Mouse (Mus musculus): ENCODE measurements around the gene Grik4. TPM values are rescaled to one million over a fixed set of nuclear protein-coding genes. Genes with fewer than 3 reads are reported as not detected.

Gene Grik4
- polyA plus RNA-seq, 1 experiment from 2014 or later = 1.9 TPM

GRCm38 (mm10) chr9:42896421-42897210 lies 47.7 kb downstream of the Grik4 start:
- no peak overlapping the region for H3K27ac ChIP-seq
- H3K36me3 ChIP-seq = no peaks in the 10 kb centered on the region; the same call in 1 of the 2 replicates
- H3K9me3 ChIP-seq = no peaks in the 10 kb centered on the region
- no peak for DNase-seq (ENCODE audit: low spot score)
- peak overlapping the region; percentile 71 for H3K4me3 ChIP-seq
- H3K4me1 ChIP-seq = peaks cover 28% of the 10 kb centered on the region
- 8% methylated on average over 16 of the region's 16 CpGs for WGBS
- peaks cover 78% of the 10 kb centered on the region for H3K27me3 ChIP-seq (ENCODE audit: insufficient read depth, poor library complexity, severe bottlenecking)

DNA sequence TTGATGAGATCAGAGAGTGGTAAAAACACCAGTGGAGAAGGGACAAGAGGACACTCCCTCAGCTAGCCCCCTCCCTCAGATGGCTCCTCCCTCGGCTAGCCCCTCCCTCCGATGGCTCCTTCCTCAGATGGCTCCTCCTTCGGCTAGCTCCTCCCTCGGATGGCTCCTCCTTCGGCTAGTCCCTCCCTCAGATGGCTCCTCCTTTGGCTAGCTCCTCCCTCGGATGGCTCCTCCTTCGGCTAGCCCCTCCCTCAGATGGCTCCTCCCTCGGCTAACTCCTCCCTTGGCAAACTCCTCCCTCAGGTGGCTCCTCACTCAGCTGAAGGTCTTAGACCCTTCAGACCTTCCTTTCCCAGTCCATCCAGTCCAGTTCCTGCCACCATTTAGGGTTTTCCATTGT lies 51.5 kb downstream of the Grik4 start:
- H3K4me1 ChIP-seq = peaks cover 22% of the 10 kb centered on the region
- no peak overlapping the region for H3K27ac ChIP-seq
- no peak for DNase-seq (ENCODE audit: low spot score)
- no peaks in the 10 kb centered on the region; the same call in 1 of the 2 replicates for H3K36me3 ChIP-seq
- H3K27me3 ChIP-seq (ENCODE audit: insufficient read depth, poor library complexity, severe bottlenecking) = peaks cover 66% of the 10 kb centered on the region
- H3K4me3 ChIP-seq = no peak overlapping the region
- H3K9me3 ChIP-seq = no peaks in the 10 kb centered on the region
- WGBS = 75% methylated on average over 8 of the region's 8 CpGs

DNA sequence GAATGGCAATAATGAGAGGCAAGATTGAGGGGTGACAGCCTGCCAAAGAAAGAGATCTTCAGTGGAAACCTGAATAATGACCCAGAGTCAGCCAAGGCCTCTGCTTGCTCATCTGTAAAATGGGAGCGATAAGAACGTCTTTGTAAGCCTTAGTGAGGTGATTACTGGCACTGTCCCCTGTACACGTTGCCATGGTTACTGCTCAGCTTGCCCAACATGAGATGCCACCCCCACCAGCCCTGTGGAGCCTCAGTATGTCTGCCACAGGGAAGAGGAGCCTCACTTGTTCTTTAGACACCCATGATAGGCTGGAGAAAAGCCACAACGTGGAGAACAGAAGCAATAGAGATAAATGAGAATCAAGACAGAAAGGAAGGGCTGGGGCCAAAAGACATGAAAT lies 56.4 kb downstream of the Grik4 start:
- Histone ChIP-seq H3K4me3 (no peak overlapping the region), H3K9me3 (no peaks in the 10 kb centered on the region), H3K27me3 (ENCODE audit: insufficient read depth, poor library complexity, severe bottlenecking) (peaks cover 52% of the 10 kb centered on the region), H3K27ac (no peak overlapping the region), H3K4me1 (peaks cover 19% of the 10 kb centered on the region; the same call in 1 of the 2 replicates), H3K36me3 (no peaks in the 10 kb centered on the region; the same call in 1 of the 2 replicates)
- no peak for DNase-seq (ENCODE audit: low spot score)
- 80% methylated on average over 4 of the region's 4 CpGs for WGBS

DNA sequence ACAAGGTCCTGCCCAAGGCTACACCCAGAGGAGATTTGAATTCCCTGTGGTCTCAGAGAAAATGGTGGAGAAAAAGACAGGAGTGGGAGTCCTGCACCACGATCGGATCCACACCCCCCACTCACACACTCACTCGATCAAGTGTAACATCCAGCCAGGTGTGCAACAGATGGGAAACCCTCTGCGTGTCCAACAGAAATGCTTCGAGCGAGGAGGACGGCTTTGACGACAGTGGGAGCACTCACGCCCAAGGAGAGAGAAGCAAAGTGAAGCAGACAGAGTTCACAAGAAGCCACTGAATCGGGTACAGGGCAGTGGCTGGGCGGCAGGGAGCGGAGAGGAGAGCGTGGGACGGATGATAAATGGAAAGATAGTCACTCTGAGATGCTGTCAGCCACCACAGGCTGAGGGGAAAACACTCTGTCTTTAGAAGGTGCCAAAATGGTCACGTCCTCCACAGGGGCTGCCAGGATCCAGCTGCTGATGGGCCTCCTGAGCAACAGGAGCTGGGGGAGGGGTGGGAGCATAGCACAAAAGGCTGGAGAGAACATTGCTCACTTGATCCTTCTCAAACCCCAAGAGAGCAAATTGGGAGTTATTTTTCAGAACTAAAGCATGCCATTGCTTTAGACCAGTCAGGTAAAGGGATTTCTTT lies 58.1 kb downstream of the Grik4 start:
- no peak overlapping the region for H3K4me3 ChIP-seq
- H3K27me3 ChIP-seq (ENCODE audit: insufficient read depth, poor library complexity, severe bottlenecking) = peaks cover 50% of the 10 kb centered on the region
- WGBS = 40% methylated on average over 15 of the region's 15 CpGs
- no peaks in the 10 kb centered on the region for H3K36me3 ChIP-seq
- DNase-seq (ENCODE audit: low spot score) = no peak
- no peaks in the 10 kb centered on the region for H3K9me3 ChIP-seq
- no peak overlapping the region for H3K27ac ChIP-seq
- H3K4me1 ChIP-seq = peaks cover 19% of the 10 kb centered on the region; the same call in 1 of the 2 replicates

- Histone ChIP-seq H3K27ac (no peak overlapping the region), H3K36me3 (no peaks in the 10 kb centered on the region), H3K4me3 (no peak overlapping the region), H3K27me3 (ENCODE audit: insufficient read depth, poor library complexity, severe bottlenecking) (peaks cover 53% of the 10 kb centered on the region), H3K9me3 (no peaks in the 10 kb centered on the region), H3K4me1 (peaks cover 19% of the 10 kb centered on the region; the same call in 1 of the 2 replicates)
- WGBS = 69% methylated on average over 8 of the region's 8 CpGs
- no peak for DNase-seq (ENCODE audit: low spot score)
These were observed 58.7 kb downstream of the Grik4 start for GRCm38 (mm10) chr9:42885566-42885965.

DNA sequence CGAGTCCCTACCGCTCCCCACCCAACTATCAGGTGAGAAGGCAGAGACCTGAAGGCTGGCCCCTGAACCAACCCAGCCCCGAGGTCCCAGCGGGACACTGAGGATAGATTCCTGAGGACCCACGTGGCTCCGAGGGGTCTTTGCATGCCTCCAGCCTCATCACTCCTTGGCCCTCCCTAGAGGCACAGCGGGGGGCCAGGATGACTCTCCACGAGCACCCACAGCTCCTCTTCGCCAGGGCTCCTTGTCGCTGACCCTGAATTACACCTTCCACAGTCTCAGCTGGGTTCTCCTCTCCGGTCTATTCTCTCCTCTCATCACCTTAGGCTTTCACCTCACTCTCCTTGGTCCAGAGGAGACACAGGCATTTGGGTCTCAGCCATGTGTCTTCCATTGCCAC lies 59.2 kb downstream of the Grik4 start:
- 48% methylated on average over 11 of the region's 11 CpGs for WGBS
- no peak for DNase-seq (ENCODE audit: low spot score)
- Histone ChIP-seq H3K27me3 (ENCODE audit: insufficient read depth, poor library complexity, severe bottlenecking) (peaks cover 49% of the 10 kb centered on the region), H3K9me3 (no peaks in the 10 kb centered on the region), H3K36me3 (no peaks in the 10 kb centered on the region), H3K4me3 (no peak overlapping the region), H3K27ac (no peak overlapping the region), H3K4me1 (peaks cover 16% of the 10 kb centered on the region; the same call in 1 of the 2 replicates)

DNA sequence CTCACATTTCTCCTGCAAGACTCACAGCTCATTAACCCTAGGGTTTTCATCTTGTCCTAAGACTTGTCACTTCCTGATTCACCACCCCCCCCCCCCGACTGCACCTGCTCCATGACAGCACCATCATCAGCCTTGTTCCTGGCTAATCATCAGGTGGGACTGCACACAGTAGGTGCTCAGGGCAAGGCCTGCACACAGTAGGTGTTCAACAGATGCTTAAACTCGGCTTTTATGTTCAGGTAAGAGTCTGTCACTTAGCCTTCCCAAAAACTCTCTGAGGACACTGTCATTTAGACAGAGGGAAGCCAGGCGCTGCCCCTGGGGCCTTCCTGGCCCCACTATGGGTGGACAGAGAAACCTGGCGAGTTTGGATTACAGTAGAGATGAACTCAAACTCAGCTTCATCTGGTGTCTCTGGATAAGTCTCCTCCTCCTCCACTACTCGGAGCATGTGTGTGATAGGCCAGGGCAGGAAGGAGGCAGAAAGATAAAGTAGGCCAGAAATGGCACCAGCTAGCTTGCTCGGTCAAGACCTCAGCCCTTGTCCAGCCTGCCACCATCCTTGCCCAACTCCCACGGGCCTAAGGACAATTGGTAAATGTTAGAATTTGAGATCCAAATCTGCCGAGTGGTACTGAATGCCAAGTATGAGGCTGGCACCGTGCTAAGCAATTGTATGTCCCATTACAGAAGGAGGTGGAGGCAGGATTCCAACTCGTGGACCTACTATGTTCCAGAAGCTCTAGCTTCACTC lies 61.1 kb downstream of the Grik4 start:
- Histone ChIP-seq H3K27ac (no peak overlapping the region), H3K9me3 (no peaks in the 10 kb centered on the region), H3K27me3 (ENCODE audit: insufficient read depth, poor library complexity, severe bottlenecking) (peaks cover 52% of the 10 kb centered on the region), H3K36me3 (no peaks in the 10 kb centered on the region), H3K4me1 (peaks cover 11% of the 10 kb centered on the region; the same call in 1 of the 2 replicates), H3K4me3 (no peak overlapping the region)
- no peak for DNase-seq (ENCODE audit: low spot score)
- WGBS = 70% methylated on average over 10 of the region's 10 CpGs

DNA sequence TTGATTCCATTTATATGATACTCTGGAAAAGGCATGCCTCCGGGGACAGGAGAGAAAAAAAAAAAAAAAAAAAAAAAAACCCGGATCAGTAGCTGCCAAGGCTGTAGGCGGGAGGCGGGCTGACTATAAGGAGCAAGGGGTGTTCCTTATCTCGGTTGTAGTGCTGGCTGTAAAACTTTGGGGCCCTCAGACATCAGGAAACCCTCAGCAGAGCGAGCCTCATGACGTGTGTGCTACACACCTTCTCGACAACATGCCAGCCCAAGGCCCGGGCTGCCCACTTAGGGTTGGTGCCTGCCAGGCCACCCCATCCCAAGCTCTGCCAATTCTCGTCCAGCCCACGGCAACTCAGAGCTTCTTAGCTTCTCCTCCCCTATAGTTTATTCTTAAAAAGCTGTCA lies 62.0 kb downstream of the Grik4 start:
- no peak overlapping the region for H3K27ac ChIP-seq
- WGBS = 33% methylated on average over 11 of the region's 11 CpGs
- H3K27me3 ChIP-seq (ENCODE audit: insufficient read depth, poor library complexity, severe bottlenecking) = peaks cover 45% of the 10 kb centered on the region
- H3K36me3 ChIP-seq = no peaks in the 10 kb centered on the region
- no peak for DNase-seq (ENCODE audit: low spot score)
- no peak overlapping the region for H3K4me3 ChIP-seq
- H3K9me3 ChIP-seq = no peaks in the 10 kb centered on the region
- H3K4me1 ChIP-seq = peaks cover 11% of the 10 kb centered on the region; the same call in 1 of the 2 replicates

DNA sequence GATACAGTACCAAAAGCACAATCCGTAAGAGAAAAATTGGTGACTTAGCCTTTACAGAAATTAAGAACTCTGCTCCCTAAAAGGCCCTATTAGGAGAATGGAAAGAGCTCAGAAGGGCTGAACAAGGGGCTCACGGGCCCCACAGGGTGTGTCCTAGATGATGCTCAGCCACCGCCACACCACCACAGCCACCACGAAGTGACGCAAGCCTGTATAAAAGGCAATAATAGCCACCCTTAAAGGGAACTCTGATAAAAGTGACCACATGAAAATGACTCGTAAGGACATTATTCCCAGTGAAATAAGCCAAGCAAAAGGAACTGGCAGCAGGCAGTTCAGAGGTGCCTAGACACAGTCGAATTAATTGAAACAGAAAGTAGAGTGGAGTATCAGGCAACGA lies 63.3 kb downstream of the Grik4 start:
- no peak for DNase-seq (ENCODE audit: low spot score)
- Histone ChIP-seq H3K9me3 (no peaks in the 10 kb centered on the region), H3K27me3 (ENCODE audit: insufficient read depth, poor library complexity, severe bottlenecking) (peaks cover 43% of the 10 kb centered on the region), H3K36me3 (no peaks in the 10 kb centered on the region), H3K4me3 (no peak overlapping the region), H3K27ac (no peak overlapping the region), H3K4me1 (peaks cover 4% of the 10 kb centered on the region; the same call in 1 of the 2 replicates)
- 69% methylated on average over 8 of the region's 8 CpGs for WGBS

- H3K27ac ChIP-seq = no peak overlapping the region
- no peak overlapping the region for H3K4me3 ChIP-seq
- DNase-seq (ENCODE audit: low spot score) = no peak
- H3K9me3 ChIP-seq = no peaks in the 10 kb centered on the region
- 0 out of 2 replicates have a peak, but pooled peaks cover 3% of the 10 kb centered on the region for H3K4me1 ChIP-seq
- 20% methylated on average over 7 of the region's 7 CpGs for WGBS
- H3K36me3 ChIP-seq = no peaks in the 10 kb centered on the region
- peaks cover 26% of the 10 kb centered on the region for H3K27me3 ChIP-seq (ENCODE audit: insufficient read depth, poor library complexity, severe bottlenecking)
These were observed 65.9 kb downstream of the Grik4 start for GRCm38 (mm10) chr9:42878401-42878800.

DNA sequence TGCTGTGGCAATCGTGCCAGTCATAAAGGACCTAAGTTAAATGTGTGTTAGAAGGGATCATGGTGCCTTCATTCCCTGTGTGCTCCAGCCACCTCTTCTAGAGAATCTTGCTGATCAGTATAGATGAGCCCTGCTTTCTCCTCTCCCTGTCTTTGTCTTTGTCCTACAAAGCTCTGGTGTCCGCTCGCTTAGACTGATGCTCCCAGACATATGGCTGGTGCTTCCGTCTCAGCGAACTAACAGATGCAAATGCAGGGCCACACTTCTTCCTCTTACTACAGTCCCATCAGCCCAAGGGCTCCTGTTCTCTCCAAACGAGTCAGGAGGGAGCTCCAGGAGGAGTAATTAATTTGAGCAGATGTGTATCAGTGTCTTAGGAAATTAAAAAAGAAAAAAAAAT lies 71.4 kb downstream of the Grik4 start:
- Histone ChIP-seq H3K27ac (no peak overlapping the region), H3K4me1 (no peaks in the 10 kb centered on the region), H3K36me3 (no peaks in the 10 kb centered on the region), H3K4me3 (no peak overlapping the region), H3K27me3 (ENCODE audit: insufficient read depth, poor library complexity, severe bottlenecking) (peaks cover 10% of the 10 kb centered on the region), H3K9me3 (no peaks in the 10 kb centered on the region)
- no peak for DNase-seq (ENCODE audit: low spot score)
- whole genome bisulfite sequencing = 85% methylated on average over 6 of the region's 6 CpGs

DNA sequence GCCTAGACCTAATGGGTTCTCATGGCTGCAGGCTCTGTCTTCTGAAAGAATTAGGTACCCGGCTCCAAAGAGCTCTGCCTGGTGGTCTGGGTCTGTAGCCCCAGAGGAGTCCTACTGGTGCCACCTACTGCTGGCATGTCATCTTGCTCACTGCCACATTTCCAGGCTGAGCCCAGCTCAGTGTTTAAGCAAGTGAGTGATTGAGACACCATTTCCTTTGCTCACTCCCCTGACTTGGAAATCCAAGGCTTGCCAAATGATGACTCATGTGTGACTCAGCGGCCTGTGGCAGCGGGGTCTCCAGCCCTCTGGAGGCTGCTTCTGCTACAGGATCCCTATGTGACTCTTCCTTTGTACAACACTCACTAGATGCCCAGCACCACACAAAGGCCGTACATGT lies 72.6 kb downstream of the Grik4 start:
- no peaks in the 10 kb centered on the region for H3K9me3 ChIP-seq
- no peaks in the 10 kb centered on the region for H3K36me3 ChIP-seq
- peaks cover 12% of the 10 kb centered on the region for H3K27me3 ChIP-seq (ENCODE audit: insufficient read depth, poor library complexity, severe bottlenecking)
- no peak for DNase-seq (ENCODE audit: low spot score)
- no peak overlapping the region for H3K4me3 ChIP-seq
- 62% methylated on average over 4 of the region's 4 CpGs for WGBS
- no peak overlapping the region for H3K27ac ChIP-seq
- no peaks in the 10 kb centered on the region for H3K4me1 ChIP-seq

GRCm38 (mm10) chr9:42870257-42870656 lies 74.0 kb downstream of the Grik4 start:
- Histone ChIP-seq H3K4me3 (no peak overlapping the region), H3K27ac (no peak overlapping the region), H3K9me3 (no peaks in the 10 kb centered on the region), H3K27me3 (ENCODE audit: insufficient read depth, poor library complexity, severe bottlenecking) (peaks cover 15% of the 10 kb centered on the region), H3K4me1 (peaks cover 8% of the 10 kb centered on the region; the same call in 1 of the 2 replicates), H3K36me3 (no peaks in the 10 kb centered on the region)
- WGBS = 45% methylated on average over 9 of the region's 9 CpGs
- DNase-seq (ENCODE audit: low spot score) = no peak

All from heart, embryonic 10.5 days (tissue).